ENCODE assay signal across 8 mouse cellular contexts in genomic region chr19:7382903-7383865, GRCm38 (mm10). TPM values are rescaled to one million over a fixed set of nuclear protein-coding genes. Genes with fewer than 3 reads are reported as not detected.
DNase-seq lines count a peak whose midpoint lies in the region; ATAC-seq lines count a peak whose summit lies in the region.

TSS of gene Spindoc (minus strand) at chr19:7382994.

- H3K36me3 ChIP-seq in hindbrain, embryonic 14.5 days (replicated peaks; ENCODE audit: control insufficient read depth, insufficient read depth): no peaks in the 10 kb centered on the region

- peaks cover 35% of the 10 kb centered on the region for H3K4me1 ChIP-seq in hindbrain, embryonic 14.5 days (replicated peaks; ENCODE audit: control insufficient read depth, insufficient read depth, low read length)

- no peaks in the 10 kb centered on the region for H3K9me3 ChIP-seq in hindbrain, embryonic 14.5 days (ENCODE audit: control insufficient read depth, low read length)

- H3K4me2 ChIP-seq in hindbrain, embryonic 14.5 days (replicated peaks): peak within 1 kb of the TSS; percentile 84

- peak; percentile 95 for DNase-seq in R1 (ENCODE audit: low read depth, low spot score)
- DNase-seq in cerebellum, postnatal 25 days: peak; percentile 100
- peak; percentile 97 to 98 for DNase-seq in frontal cortex, postnatal 25 days (ENCODE audit: low spot score in 2 of 2)
- DNase-seq in hindbrain, embryonic 14.5 days (ENCODE audit: low spot score): peak; percentile 96
- peak; percentile 99 for DNase-seq in layer of hippocampus, postnatal 36 days
- DNase-seq in lung, postnatal 36 days: peak; percentile 99
- peak; percentile 96 for DNase-seq in retina, postnatal 1 day
- DNase-seq in urinary bladder, adult 18-20 months (ENCODE audit: low spot score in 2 of 2): peak; percentile 97 to 100

- H3K27me3 ChIP-seq in hindbrain, embryonic 14.5 days (ENCODE audit: control insufficient read depth, insufficient read depth, low read length): no peaks in the 10 kb centered on the region

- peak within 1 kb of the TSS; percentile 94 for H3K9ac ChIP-seq in hindbrain, embryonic 14.5 days

- peak within 1 kb of the TSS; percentile 85 for H3K4me3 ChIP-seq in hindbrain, embryonic 14.5 days (replicated peaks; ENCODE audit: low read length)

- ATAC-seq in hindbrain, embryonic 14.5 days (ENCODE audit: low FRiP score): peak; percentile 98

- peak within 1 kb of the TSS; percentile 92 for H3K27ac ChIP-seq in hindbrain, embryonic 14.5 days

- WGBS in hindbrain, embryonic 14.5 days: under 1% methylated on average over 50 of the region's 52 CpGs

RNA-seq across cellular contexts. Expression of gene Spindoc, which starts in this region (rescaled TPM):
- polyA plus RNA-seq in hindbrain, embryonic 14.5 days (2014; fragmentation: Nextera tagmentation; extraction: Ambion mirVana): 21.8 and 25.8 TPM in 2 replicates
- 10 to 100 TPM; 31.8 to 36.9 TPM for total RNA-seq in layer of hippocampus, postnatal 36 days (2021)

Comparison
In these comparisons a context has a peak if more than half of its experiments do, and no peak if none do; other contexts are left out.
1. Peak in every context shown above with its lines: DNase-seq, ATAC-seq, H3K4me3 ChIP-seq and H3K27ac ChIP-seq.